Mouse (Mus musculus) embryo, embryonic 10 days (tissue): ENCODE results near the gene Arhgef15.

Experiments used
- DNase-seq: peaks from one replicate; pipeline ENCODE4 v3.0.0-alpha.2; 2015; ENCODE audit warnings: low spot score

The Arhgef15 gene

DNA sequence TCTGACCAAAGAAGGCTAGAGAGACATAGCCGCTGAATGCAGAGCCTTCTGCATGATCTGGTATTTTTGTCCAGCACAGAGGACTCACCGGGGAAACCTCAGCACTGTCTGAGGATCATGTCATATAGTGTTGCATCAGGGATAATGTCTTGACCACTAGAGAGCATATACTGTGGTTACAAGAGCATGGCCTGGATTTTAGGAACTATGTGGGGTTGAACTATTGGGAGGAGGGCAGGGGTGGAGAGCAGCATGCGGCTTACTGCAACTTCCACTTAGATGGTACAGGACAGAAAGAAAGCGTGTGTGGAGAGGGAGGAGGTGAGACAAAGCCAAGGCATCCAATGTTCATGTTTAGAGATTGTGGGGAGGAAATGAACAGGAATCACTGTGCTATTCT lies 42.7 kb downstream of the Arhgef15 start:
- DNase-seq, result no peak

DNA sequence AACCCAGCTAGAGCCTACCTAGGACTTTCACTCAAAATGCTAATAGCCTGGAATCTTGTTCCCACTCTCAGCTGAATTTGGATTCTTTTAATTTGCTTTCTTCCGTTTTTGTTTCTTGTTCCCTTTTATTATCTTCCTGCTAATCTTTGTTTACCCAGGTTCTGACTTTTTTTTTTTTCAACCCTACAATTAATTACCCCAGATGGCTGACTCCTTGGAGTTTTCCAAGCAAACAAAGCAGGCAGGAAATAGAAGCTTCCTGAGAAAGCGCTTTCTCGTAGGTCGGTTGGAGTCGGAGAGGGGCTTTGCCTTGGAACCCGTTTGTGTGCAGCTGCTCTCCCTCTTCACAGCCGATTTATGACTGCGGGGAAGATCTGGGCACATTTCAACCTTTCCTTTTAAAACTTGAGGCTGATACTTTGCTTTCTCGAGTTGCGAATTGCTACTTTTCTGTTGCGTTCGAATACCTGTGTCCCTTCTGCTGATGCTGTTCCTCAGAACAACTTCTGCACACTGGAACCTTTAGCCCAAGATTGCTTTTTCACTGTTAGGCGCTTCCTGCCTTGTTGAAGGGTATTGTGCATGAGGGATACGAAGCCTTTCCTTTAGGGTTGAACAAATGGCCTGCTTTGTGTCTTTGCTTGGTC lies 45.6 kb downstream of the Arhgef15 start:
- no peak for DNase-seq

DNA sequence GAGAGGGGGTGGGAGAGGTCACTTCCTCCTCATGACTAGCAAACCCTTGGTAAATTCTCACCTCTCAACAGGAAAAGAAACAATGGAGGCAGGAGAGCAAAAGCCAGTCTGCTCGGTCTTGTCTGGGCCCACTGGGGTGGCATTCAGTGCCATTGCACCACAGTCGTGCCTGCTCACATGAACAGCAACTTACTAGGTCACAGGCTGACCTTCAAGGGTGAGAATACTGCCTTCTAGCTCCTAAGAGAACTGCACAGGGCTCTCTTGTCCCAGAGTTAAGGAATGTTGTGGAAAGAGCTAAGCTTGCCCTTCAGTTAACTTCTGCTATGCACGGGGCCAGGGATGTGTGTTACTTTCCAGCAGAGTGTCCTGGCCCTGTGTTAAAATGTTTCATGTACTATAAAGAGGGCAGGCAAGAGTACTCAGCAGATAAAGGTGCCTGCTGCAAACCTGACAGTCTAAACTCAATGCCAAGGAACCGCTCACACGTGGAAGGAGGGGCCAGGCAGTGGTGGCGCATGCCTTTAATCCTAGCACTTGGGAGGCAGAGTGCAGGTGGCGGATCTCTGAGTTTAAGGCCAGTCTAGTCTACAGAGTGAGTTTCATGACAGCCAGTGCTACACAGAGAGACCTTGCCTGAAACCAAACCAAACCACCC lies 48.3 kb downstream of the Arhgef15 start:
- no peak for DNase-seq

DNA sequence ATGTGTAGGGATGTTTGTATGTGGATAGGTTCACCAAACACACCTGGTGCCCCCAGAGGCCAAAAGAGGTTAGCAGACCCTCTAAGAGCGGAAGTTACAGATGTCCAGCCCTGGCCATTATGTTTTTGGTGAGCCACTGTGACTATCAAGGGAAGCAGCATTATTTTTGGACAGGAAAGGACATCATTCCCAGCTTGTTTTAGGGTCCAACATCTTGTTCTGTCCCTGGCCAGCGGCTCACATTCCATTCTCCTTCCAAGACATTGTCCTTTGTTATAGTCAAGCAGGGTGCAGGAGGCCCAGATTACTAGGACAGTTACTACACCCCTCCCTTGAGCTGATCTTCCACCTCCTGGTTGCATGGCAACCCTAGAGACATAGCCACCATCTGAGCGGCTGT lies 50.0 kb downstream of the Arhgef15 start:
- DNase-seq, result no peak

DNA sequence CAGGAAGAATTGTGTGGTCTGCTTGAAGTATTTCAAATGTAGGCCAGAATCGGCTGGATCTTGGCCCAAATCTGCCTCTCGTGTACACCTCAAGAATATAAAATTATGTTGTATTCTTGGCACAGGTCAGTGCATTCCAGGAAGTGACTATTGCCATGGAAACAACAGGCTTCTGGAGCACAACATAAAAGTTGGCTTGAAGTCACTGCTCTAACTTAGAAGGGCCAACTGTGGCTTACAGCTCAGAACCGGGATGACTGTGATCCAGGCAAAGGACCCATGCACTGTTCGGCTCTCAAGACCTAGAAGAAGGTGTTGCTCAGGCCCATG lies 50.9 kb downstream of the Arhgef15 start:
- no peak for DNase-seq

DNA sequence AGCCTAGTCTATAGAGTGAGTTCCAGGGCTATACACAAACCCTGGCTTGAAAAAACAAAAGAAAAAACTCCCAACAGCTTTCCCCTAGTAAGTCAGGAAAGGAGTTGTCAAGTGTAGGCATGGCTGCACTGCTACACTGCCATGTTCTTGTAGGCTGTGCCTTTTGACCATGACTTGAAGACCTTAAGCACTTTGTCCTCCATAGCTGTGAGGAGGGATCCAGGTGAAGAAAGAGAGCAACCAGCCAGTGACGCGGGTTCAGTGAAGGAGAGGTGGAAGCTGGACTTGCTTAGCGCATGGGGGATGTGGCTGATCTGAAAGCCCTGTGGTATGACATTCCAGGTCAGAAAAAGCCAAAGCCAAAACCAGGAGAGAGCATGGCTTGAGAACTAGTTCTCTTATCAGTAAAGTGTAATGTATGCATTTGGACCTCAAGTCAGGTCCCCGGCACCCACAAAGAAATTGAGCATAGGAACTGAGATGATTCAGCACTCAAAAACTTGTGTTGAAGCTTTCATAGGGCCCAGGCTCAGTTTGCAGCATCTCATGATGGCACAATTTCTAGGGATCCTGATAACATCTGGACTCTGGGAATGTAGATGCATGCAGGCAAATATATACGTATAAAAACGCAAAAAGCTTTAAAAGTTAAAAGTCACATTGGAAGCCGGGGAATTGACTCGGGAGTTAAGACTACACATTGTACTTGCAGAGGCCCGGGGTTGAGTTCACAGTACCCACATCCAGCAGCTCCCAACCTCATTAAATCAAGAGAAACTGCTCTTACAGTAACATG lies 51.4 kb downstream of the Arhgef15 start:
- DNase-seq, result no peak

DNA sequence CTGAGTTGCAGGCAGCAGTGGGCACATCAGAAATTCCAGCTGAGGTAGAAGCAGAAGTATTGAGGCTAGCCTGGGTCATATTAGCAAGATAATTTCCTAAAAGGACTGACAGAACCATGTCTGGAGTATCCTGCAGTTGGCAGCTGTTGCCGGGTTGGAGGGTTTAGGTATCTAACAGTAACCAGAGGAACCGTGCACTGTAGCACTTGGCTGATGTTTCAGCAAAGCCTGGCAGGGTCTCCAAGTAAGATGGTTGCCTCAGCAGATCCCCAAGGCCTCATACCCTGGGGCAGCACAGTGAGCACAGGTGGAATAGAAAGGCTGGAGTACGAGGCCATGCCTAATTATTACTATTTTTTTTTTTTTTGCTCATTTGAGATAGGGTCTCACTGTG lies 52.1 kb downstream of the Arhgef15 start:
- no peak for DNase-seq

DNA sequence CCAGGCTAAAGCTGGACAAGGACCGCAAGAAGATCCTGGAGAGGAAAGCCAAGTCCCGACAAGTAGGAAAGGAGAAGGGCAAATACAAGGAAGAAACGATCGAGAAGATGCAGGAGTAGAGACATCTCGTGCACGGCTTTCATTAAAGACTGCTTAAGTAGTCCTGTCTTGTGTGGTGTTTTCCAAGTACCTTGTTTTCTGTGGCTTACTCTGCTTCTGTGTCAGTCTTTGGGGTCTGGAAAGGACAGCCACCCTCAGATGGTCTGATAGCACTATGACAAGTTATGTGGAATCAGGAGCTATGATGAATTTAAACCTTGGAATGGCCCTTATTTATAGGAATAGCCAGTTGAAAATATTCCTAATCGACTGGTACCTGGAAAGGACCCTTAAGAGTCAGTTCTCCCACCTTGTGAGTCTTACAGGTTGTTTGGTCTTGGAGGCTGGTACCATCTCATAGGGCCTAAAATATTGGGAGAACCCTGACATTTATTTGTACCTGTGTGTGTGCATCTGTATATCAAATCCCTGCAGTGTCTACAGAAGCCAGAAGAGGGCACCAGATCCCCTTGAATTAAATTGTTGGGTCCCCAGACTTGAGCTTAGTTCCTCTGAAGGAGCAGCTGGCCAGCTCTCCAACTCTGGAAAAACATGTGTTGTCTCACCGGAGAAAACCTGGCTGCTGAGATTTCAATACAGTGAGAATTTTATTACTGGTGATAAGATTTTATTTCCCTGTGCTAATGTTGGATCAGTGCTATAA lies 52.7 kb downstream of the Arhgef15 start:
- peak; percentile 66 for DNase-seq

DNA sequence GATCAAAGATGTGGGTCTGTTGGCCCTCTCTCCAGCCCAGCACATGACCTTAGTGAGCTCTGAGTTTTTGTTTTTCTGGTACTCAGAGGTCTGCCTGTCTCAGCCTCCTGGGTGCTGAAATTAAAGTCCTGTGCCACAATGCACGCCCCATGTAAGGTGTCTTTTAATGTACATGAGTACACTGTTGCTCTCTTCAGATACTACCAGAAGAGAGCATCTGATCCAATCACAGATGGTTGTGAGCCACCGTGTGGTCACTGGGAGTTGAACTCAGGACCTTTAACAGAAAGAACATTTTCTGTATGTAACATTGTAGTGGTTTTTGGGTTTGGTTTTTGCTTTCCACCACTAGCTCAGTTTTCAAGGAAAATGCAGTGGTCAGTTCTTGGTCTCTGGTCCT lies 53.5 kb downstream of the Arhgef15 start:
- no peak for DNase-seq

DNA sequence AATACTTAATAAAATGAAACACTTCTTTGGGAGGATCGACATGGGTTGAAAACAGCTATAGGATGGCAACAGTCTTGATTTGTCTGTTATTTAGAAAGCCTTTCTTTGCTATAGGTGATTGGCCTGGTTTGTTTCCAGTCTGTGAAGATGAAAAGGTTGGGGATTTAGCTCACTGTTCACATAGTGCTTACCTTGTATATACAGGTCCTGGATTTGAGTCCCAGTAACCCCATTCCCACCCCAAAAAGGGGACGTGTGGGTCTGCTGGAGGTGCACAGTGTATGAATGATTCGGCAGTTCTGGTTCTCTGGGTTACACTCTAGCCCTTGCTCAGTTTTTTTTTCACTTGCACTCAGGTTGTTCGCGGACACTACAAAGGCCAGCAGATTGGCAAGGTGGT lies 54.5 kb downstream of the Arhgef15 start:
- no peak for DNase-seq

DNA sequence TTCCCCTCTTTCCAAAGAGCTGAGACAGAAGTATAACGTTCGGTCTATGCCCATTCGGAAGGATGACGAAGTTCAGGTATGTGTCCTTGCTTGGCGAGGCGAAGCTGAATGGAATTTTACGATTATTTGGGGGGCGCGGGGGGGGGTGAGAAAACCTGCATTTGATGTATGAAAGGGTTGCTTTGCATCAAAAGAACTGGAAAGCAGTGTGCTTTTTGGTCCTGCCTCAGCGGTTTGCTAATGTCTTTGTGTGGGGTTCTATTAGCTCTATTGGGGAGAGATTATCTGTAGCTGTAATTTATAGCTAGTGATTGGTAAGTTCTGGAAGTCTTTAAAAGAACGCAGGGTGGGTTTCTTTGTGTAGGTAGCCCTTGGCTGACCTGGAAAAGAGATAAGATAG lies 54.9 kb downstream of the Arhgef15 start:
- no peak for DNase-seq

DNA sequence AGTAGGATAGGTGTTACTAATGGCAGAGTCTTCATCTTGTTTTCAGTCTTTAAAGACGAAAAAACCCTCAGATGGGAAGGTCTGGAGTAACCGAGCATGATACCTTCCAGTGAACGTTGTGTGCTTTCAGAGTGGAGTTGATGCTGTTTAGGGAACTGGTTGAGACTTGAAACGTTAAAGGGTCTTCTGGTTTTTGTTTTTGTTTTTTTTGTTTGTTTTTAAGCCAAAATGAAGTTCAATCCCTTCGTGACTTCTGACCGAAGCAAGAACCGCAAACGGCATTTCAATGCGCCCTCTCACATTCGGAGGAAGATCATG lies 55.3 kb downstream of the Arhgef15 start:
- DNase-seq, result no peak

DNA sequence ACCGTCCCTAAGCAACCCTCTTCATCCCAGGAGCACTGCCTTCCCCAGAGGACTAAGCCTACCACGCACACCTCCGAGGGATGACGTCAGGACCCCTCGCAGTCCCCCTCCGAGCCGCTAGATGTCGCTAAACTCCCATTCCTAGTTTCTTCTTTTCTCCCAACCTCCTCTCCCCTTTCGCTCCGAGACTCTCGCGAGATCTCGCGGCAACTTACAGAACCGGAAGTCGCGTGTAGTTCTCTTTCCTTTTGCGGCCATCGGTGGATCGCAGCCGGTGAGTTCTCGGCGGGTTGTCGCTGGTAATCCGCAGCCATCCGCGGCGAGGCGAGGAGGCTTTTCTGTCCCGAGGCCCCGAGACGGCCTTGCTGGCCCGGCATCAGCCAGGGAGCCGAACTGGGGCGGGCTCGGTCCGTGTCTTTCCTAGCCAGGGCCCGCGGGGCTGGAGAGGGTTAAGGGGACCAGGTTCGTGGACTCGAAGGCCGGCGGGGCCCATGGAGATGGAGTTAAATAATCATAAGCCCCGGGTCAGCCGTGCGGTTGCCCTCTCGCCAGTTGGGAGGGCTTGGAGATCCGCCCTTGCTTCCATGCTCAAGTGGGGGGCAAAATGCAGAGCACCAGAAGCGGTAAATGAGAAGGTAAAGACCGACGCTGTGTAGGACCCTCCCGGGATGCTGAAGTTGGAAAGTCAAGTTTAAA lies 55.8 kb downstream of the Arhgef15 start, which contains the start of gene Rpl26:
Gene Rpl26, plus strand, starts transcription at position 233 of the 696 bp plus-strand sequence.
- peak; percentile 98 for DNase-seq

DNA sequence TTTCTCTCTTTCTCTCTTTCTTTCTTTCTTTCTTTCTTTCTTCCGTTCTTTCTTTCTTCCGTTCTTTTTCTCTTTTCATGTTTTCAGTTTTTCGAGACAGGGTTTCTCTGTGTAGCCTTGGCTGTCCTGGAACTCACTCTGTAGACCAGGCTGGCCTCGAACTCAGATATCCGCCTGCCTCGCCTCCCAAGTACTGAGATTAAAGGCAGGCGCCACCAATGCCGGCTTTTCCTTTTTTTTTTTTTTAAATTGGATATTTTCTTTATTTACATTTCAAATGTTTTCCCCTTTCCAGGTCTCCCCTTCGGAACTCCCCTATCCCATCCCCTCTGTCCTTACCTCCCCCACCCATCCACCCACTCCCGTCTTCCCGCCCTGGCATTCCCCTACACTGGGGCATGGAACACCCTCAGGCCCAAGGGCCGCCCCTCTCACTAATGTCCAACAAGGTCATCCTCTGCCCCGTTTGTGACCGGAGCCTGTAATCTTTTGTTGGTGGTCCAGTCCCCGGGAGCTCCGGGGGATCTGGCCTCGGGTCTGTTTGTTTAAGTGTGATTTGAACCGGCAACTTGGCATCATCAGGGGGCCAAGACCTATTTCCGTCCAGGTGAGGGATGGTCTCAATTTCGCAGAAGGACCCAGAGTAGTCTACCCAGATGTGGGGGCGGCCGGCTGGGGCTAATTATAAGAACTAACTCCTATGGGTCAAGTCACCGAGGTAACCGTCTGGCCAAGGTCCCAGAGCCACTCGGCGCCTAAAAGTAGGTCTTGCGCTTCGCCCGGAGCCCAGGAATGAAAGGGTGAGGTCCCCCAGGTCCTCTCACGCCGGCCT lies 56.5 kb downstream of the Arhgef15 start:
- no peak for DNase-seq

DNA sequence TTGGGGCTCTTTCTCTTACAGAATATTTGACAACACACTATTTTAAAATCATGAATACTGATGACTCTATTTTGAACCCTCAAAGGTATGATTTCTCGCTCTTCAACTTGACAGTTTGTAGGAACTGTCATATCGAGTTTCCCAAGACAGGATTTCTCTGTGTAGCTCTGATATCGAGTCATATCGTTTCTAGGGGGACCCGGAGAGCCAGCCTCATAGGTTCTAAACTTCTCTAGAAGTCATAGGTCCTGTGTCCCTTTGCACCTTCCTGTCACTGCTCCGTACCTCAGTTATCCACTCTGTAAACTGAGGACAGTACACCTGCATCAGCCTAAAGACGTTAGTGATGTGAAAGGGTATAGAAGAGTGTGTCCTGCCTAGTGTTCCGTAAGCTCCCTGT lies 57.5 kb downstream of the Arhgef15 start:
- no peak for DNase-seq

DNA sequence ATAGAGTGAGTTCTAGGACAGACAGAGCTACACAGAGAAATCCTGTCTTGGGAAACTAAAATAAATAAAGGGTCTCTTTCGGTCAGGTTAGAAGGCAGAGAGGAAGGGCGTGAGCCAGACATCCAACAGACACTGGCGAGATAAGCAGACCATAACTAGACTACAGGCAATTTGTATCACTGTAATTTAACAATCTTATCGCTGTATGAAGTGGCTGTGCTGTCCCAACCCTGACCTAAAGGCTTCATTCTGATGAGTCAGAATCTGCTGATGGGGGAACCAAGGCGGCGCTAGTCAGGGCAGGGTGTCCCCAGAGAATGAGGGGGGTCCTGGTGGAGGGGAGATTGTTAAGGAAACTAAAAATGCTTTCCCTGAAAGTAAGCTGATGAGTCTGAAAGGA lies 58.5 kb downstream of the Arhgef15 start:
- DNase-seq, result no peak

DNA sequence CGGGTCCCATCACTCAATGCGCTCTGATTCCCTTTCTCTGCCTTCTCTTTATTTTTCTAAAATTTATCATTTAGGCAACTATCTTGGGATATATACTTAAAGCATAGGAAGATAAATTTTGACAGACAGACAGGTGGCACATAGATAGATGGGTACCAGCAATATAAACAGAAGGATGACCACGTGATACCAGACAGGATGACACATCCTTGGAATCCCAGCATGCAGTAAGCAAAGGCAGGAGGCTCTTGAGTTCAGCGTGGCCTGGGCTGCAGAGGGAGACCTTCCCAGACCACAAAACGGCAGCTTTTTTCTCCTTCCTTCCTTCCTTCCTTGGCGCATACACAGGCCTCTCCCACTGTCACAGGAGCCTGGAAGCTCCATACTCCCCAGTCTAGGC lies 59.4 kb downstream of the Arhgef15 start:
- no peak for DNase-seq

DNA sequence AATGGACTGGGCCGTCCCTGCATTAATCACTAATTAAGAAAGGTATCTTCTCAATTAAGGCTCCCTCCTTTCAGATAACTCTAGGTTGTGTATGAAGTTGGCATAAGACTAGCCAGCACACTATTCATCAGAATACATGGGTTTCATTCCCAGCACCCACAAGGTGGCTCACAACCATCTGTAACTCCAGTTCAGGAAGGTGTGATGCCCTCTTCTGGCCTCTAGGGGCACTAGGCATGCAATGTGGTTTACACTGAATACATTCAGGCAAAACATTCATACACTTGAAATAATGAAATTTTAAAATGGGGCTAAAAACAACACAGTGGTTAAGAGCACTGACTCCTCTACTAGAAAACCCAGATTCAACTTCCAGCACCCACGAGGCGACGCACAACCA lies 60.2 kb downstream of the Arhgef15 start:
- DNase-seq, result peak; percentile 70

DNA sequence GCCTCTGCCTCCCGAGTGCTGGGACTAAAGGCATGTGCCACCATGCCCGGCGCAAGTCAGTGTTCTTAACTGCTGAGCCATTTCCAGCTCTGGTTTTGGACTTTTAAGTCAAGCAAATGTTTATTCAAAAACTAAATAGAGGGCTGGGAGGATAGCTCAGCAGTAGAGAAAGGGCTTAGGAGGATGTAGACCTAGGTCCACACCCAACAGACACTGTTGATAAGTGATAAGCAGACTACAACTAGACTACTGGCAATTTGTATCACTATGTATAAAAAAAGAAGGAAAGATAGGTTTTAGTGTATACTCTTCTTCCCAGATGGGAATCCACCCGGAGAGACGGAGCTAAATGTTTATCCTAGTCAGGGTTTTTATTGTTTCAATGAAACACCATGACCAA lies 61.0 kb downstream of the Arhgef15 start:
- no peak for DNase-seq

DNA sequence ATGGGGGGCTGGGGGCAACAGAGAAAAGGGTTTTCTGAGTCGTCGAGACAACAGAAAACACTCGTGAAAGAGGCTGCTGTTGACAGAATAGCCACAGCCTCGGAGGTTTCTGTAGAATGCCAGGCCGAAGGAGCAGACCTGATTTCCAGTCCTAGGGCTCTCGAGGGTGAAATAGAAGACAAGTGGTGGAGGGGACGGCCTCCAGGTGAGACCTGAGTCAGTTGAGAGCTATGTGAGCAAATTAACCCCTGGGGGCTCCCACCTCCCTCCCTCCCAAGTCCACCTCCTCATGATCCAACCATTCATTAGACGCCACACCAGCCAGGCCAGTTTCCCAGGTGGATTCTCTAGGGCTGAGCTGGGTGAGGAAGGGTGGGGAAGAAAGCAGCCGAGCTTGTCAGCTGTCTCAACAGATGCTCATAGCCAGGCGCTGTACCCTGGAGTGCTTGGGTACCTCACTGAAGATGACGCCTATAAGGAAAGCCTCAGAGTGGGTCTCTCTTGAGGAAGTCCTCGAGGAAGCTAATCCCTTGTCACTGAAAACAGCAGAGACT lies 63.3 kb downstream of the Arhgef15 start:
- DNase-seq, result no peak
